Mouse (Mus musculus) cerebellum, postnatal 25 days (tissue): Measurements from ENCODE around the gene Gm9964.
"Not testable (repeated sequence)": the region's sequence is repeated elsewhere in the genome, so short reads cannot be mapped to it uniquely, and the experiment has no call there.

ENCODE experiments used
- DNase-seq, 2 experiments: peaks; one replicate each; pipeline ENCODE4 v3.0.0; 2021; ENCODE audit warnings: mixed read lengths in 2 of 2

Gene Gm9964

GRCm38 (mm10) chr11:79296856-79297491 is at the start of gene Gm9964:
TSS of gene Gm9964 (minus strand) at chr11:79296906.
- no peak for DNase-seq

- peak; percentile 31 to 70 for DNase-seq
Observed at GRCm38 (mm10) chr11:79339808-79340781, 43.4 kb upstream of the Gm9964 start.

GRCm38 (mm10) chr11:79339234-79339807 is 42.6 kb upstream of the Gm9964 start, which contains the start of gene Nf1:
TSS of gene Nf1 (plus strand) at chr11:79339693.
- DNase-seq = peak; percentile 95 to 97

- DNase-seq = peak; percentile 7 to 8
Observed at GRCm38 (mm10) chr11:79338621-79339020, 41.9 kb upstream of the Gm9964 start.

- peak in 1 of 2 experiments; percentile 31 for DNase-seq
Observed at GRCm38 (mm10) chr11:79336722-79337267, 40.1 kb upstream of the Gm9964 start.

- DNase-seq = no peak
Observed at GRCm38 (mm10) chr11:79335077-79335476, 38.4 kb upstream of the Gm9964 start.

GRCm38 (mm10) chr11:79329585-79329984 is 32.9 kb upstream of the Gm9964 start:
- DNase-seq = no peak

- no peak for DNase-seq
Observed at GRCm38 (mm10) chr11:79328060-79328459, 31.4 kb upstream of the Gm9964 start.

- DNase-seq = no peak
Observed at GRCm38 (mm10) chr11:79327106-79327505, 30.4 kb upstream of the Gm9964 start.

- DNase-seq = no peak
Observed at GRCm38 (mm10) chr11:79325663-79326062, 29.0 kb upstream of the Gm9964 start.

GRCm38 (mm10) chr11:79323985-79324685 is 27.4 kb upstream of the Gm9964 start:
- no peak for DNase-seq

- DNase-seq = no peak
Observed at GRCm38 (mm10) chr11:79319807-79320206, 23.1 kb upstream of the Gm9964 start.

GRCm38 (mm10) chr11:79316807-79317345 is 20.2 kb upstream of the Gm9964 start:
- DNase-seq = no peak

GRCm38 (mm10) chr11:79310467-79310866 is 13.8 kb upstream of the Gm9964 start:
- DNase-seq = no peak

- no peak for DNase-seq
Observed at GRCm38 (mm10) chr11:79307560-79308200, 11.0 kb upstream of the Gm9964 start.

GRCm38 (mm10) chr11:79306996-79307395 is 10.3 kb upstream of the Gm9964 start:
- DNase-seq = no peak

GRCm38 (mm10) chr11:79306510-79306909 is 9.8 kb upstream of the Gm9964 start:
- no peak for DNase-seq

GRCm38 (mm10) chr11:79305697-79306340 is 9.1 kb upstream of the Gm9964 start:
- DNase-seq = no peak

GRCm38 (mm10) chr11:79304245-79304644 is 7.5 kb upstream of the Gm9964 start:
- DNase-seq = not testable (repeated sequence)

GRCm38 (mm10) chr11:79303109-79303508 is 6.4 kb upstream of the Gm9964 start:
- no peak for DNase-seq
